Mouse (Mus musculus): Measurements from ENCODE around the gene Bcl2l15.
"Not testable (repeated sequence)": the region's sequence is repeated elsewhere in the genome, so short reads cannot be mapped to it uniquely, and the experiment has no call there.

The Bcl2l15 gene

GRCm38 (mm10) chr3:103832426-103832825, at the start of gene Bcl2l15:
Bcl2l15 (plus strand) TSS chr3:103832601.
- no peak for DNase-seq (ENCODE audit: extremely low spot score, low read depth, low spot score)

- DNase-seq (ENCODE audit: extremely low spot score, low read depth, low spot score) = no peak
Measured at GRCm38 (mm10) chr3:103782844-103783609, 49.4 kb upstream of the Bcl2l15 start.

- DNase-seq (ENCODE audit: extremely low spot score, low read depth, low spot score) = no peak
Measured at GRCm38 (mm10) chr3:103787225-103787624, 45.2 kb upstream of the Bcl2l15 start.

GRCm38 (mm10) chr3:103789096-103789495, 43.3 kb upstream of the Bcl2l15 start:
- DNase-seq (ENCODE audit: extremely low spot score, low read depth, low spot score) = no peak

GRCm38 (mm10) chr3:103789891-103790345, 42.5 kb upstream of the Bcl2l15 start:
- no peak for DNase-seq (ENCODE audit: extremely low spot score, low read depth, low spot score)

- no peak for DNase-seq (ENCODE audit: extremely low spot score, low read depth, low spot score)
Measured at GRCm38 (mm10) chr3:103790346-103791145, 41.9 kb upstream of the Bcl2l15 start.

GRCm38 (mm10) chr3:103791230-103792110, 40.9 kb upstream of the Bcl2l15 start, which contains the start of gene Hipk1:
Hipk1 (minus strand) TSS chr3:103791563.
- DNase-seq (ENCODE audit: extremely low spot score, low read depth, low spot score) = peak; percentile 26

- DNase-seq (ENCODE audit: extremely low spot score, low read depth, low spot score) = not testable (repeated sequence)
Measured at GRCm38 (mm10) chr3:103792111-103792406, 40.3 kb upstream of the Bcl2l15 start.

- no peak for DNase-seq (ENCODE audit: extremely low spot score, low read depth, low spot score)
Measured at GRCm38 (mm10) chr3:103792566-103792965, 39.8 kb upstream of the Bcl2l15 start.

- no peak for DNase-seq (ENCODE audit: extremely low spot score, low read depth, low spot score)
Measured at GRCm38 (mm10) chr3:103796389-103796788, 36.0 kb upstream of the Bcl2l15 start.

GRCm38 (mm10) chr3:103799507-103799906, 32.9 kb upstream of the Bcl2l15 start:
- DNase-seq (ENCODE audit: extremely low spot score, low read depth, low spot score) = no peak

- no peak for DNase-seq (ENCODE audit: extremely low spot score, low read depth, low spot score)
Measured at GRCm38 (mm10) chr3:103801631-103802531, 30.5 kb upstream of the Bcl2l15 start.

- no peak for DNase-seq (ENCODE audit: extremely low spot score, low read depth, low spot score)
Measured at GRCm38 (mm10) chr3:103802861-103803260, 29.5 kb upstream of the Bcl2l15 start.

GRCm38 (mm10) chr3:103805671-103806070, 26.7 kb upstream of the Bcl2l15 start:
- DNase-seq (ENCODE audit: extremely low spot score, low read depth, low spot score) = no peak

- DNase-seq (ENCODE audit: extremely low spot score, low read depth, low spot score) = peak; percentile 57
Measured at GRCm38 (mm10) chr3:103808891-103809798, 23.3 kb upstream of the Bcl2l15 start, which contains the start of the genes Dclre1b, Ap4b1 and Gm43064. Dclre1b (minus strand) TSS chr3:103809444. Ap4b1 (plus strand) TSS chr3:103809520. Gm43064 (plus strand) TSS chr3:103809573.

- no peak for DNase-seq (ENCODE audit: extremely low spot score, low read depth, low spot score)
Measured at GRCm38 (mm10) chr3:103809799-103810150, 22.6 kb upstream of the Bcl2l15 start.

GRCm38 (mm10) chr3:103810967-103811366, 21.4 kb upstream of the Bcl2l15 start:
- DNase-seq (ENCODE audit: extremely low spot score, low read depth, low spot score) = no peak

GRCm38 (mm10) chr3:103827548-103827947, 4.9 kb upstream of the Bcl2l15 start:
- no peak for DNase-seq (ENCODE audit: extremely low spot score, low read depth, low spot score)

GRCm38 (mm10) chr3:103829036-103829435, 3.4 kb upstream of the Bcl2l15 start:
- DNase-seq (ENCODE audit: extremely low spot score, low read depth, low spot score) = no peak
